Mouse (Mus musculus) cerebellum, adult (tissue): ENCODE data around the gene 4930402K13Rik.
"Not testable (repeated sequence)": the region's sequence is repeated elsewhere in the genome, so short reads cannot be mapped to it uniquely, and the experiment has no call there.

ENCODE experiments used
- ATAC-seq: cut with Nextera tagmentation; 2 replicates; pipeline ENCODE4 v1.9.2; 2017; ENCODE audit warnings: mild to moderate bottlenecking, moderate library complexity, mixed read lengths; ENCODE audit not compliant: insufficient number of reproducible peaks, low FRiP score, low TSS enrichment

The 4930402K13Rik gene

GRCm38 (mm10) chrX:9104262-9104661 lies at the start of gene 4930402K13Rik:
TSS of gene 4930402K13Rik (plus strand) at chrX:9104562.
- ATAC-seq, result no peak

- not testable (repeated sequence) for ATAC-seq
These were observed 43.4 kb upstream of the 4930402K13Rik start for GRCm38 (mm10) chrX:9060952-9061351.

- ATAC-seq, result no peak
These were observed 42.3 kb upstream of the 4930402K13Rik start for GRCm38 (mm10) chrX:9062101-9062500.

DNA sequence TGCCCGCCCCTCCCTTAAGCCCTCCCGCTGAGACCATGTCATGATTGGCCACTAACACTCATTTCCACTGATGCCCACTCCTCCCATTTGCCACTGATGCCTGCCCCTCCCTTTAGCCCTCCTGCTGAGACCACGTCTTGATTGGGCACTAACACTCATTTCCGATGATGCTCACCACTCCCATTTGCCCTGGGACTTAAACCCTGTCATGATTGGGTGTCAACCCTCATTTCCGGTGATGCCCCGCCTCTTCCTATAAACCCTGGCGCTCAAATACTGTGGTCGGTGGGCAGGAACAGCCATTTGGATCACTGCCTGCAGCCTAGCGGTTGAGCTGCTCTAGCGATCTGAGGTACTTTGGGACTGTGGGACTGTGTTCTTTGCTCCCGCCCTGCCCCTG lies 41.6 kb upstream of the 4930402K13Rik start, which contains the start of gene Fthl17f:
TSS of gene Fthl17f (plus strand) at position 301 of the 400 bp plus-strand sequence.
- ATAC-seq, result not testable (repeated sequence)

DNA sequence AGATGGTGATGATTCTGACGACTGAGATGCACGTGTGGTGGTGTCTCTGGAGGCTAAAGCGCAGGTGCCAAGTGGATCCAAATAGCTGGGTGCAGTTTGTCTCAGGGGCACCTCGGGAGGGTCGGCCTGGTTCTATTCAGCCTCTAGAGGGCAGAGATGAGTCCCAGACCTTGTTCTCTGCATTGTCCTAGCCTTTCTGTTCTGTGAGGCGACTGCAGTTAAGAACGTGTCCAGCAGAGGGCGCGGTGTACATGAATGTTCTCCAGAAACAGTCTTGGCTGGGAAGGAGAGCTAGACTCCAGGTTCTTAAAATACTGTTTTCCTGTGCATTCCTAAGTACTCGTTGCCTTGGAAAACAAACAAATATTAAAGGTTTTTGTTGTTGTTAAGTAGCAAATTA lies 26.7 kb upstream of the 4930402K13Rik start:
- not testable (repeated sequence) for ATAC-seq

DNA sequence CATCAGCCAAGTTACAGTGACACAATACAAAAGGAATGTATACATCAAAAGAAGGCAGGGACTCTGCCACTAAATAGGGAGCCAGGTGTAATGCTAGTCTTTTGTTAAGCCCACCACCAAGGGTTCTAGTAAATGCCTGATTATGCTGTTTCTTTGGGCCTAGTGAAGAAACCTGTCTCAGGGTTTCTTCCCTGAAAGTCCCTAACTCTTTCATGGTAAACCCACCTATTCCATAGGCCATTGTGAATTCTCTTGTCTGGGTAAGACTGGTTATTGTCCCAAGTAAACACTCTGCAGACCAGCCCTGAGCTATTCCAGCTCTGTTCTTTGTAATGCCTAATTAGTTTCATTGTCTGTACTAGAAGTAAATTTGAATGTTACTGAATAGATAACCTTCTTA lies 9.3 kb upstream of the 4930402K13Rik start:
- not testable (repeated sequence) for ATAC-seq

DNA sequence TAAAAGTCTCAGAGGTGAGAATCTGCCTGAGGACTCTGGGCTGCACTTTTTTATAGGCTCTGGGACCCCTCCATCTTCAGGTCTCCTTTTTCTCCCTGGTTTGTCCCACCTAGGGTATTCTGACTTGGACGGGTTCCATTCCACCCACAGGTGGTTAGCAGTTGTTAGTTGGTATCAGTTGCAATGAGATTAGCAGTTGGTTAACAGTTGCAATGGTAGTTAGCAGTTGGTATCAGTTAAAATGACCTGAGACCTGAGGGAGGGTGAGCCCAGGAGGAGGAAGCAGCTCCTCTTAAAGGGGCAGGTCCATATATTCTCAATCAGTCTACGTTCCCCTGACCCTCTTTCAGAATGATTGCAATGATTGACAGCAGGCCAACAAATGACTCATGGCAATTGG lies 6.0 kb downstream of the 4930402K13Rik start:
- no peak for ATAC-seq

DNA sequence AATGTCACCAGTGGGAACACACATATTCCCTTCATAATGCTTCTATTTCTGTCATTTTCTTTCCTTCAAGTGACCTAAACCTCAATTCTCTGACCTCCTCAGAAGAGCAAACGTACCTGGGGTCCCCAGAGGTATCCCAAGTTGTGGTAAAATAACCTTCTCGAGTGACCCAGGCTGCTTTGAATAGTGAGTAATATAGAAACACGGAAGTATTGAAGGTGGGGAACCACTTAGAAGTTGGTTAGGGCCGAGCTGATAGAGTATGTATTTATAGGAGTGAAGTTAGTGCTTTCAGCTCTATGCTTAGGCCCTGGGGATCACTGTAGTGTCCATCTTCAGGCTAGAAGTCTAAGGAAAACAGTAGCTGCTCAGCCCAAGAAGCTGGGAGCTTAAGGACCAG lies 20.6 kb downstream of the 4930402K13Rik start:
- ATAC-seq, result no peak

GRCm38 (mm10) chrX:9128317-9128831 lies 24.0 kb downstream of the 4930402K13Rik start:
- peak; percentile 70 for ATAC-seq

DNA sequence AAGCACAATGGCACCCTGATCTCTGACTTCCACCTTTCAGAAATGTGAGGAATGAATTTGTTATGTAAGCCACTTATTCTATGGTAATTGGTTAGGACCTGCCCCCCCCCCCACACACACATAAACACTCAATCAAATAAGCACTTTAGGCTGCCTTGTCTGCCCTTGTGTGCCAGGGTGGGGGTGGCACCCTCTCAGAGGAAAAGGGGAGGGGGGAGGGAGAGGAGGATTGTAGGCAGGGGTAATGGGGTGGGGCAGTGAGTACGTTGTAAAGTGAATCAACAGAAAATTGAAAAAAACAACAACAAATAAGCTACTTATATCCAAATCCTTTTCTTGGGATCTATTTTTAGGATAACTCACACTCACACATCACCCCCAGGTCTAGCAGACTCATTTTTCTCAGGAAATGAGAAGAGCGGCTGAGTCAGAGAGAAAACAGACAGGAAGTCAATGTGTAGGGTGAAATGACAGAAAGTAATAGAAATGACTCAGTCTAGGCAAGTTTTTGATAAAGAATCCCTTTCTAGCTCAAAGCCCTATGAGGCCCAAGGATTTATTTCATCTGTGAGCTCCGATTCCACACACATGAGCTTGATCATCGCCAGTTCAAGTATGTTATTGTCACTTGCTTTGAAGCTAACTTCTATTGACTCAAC lies 35.1 kb downstream of the 4930402K13Rik start:
- ATAC-seq, result no peak

GRCm38 (mm10) chrX:9142669-9143068 lies 38.3 kb downstream of the 4930402K13Rik start:
- no peak for ATAC-seq
